Mouse (Mus musculus) 3T3-L1 (cell line): ENCODE data around the gene Kcnb1.

ENCODE experiments used
- DNase-seq: peaks from one replicate; pipeline ENCODE4 v3.0.0-alpha.2; 2015; ENCODE audit warnings: low read depth, low spot score

The Kcnb1 gene

DNA sequence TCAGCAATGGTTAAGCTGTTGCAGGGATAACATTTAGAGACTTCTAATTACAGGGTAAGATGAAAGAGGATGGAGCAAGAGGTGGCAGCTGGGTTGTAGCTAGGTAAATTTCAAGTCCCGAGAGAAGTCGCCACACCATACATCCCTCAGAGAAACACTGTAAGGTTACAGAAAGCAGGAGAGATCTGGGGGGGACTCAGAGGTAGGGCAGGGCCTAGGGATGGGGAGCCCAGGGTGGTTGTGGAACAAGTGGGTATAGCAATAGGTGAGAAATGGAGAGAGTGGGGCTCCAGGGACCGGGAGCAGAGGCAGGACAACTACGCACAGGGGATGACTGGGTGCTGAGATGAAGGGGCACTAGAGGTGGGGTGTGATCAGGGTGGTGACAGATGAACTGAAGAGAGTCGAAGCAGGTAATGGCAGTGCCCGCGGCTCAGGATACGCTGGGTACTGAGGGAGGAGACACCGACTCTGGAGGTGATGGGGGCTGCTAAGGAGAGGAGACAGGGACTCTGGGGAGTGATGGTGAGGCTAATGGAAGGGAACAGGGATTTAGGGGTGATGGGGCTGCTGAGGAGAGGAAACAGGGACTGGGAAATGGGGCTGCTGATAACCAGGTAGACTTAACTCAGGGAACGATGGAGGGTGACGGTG lies 128.4 kb downstream of the Kcnb1 start:
- peak; percentile 24 for DNase-seq

DNA sequence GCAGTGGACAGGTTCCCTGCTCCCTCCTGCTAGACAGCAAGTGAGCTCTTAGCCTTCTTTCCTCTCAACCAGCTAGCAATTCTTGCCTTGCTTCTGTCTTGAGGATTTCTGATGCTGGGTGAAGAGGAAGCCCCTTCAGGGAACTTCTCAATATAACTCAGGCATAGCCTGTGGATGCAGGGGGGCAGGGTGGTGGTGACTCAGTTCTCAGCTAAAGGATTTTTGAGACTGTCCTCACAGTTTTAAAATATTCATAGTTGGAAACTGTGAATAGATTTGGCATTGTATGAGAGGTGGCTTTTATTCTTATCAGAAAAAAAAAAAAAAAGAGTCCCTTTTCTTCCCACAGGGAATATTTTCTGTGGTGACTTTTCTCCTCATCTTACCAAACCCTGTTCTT lies 129.2 kb downstream of the Kcnb1 start:
- no peak for DNase-seq

DNA sequence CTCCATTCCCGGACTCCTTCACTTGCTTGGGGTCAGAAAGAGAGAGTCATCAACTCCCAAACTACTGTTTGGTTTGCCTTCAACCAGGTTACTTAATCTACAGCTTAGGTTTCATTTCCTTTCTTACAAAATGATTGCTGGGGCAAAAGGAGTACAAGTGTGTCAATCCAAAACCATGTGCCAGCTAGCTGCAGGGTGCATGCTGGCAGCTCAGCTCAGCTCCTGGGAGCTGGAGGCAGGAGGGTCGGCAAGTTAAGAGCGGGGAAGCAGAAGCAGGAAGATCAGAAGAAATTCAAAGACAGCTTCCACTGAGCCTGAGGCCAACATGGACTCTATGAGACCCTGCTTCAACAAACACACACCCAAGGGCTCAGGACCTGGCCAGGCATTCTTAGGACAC lies 129.6 kb downstream of the Kcnb1 start:
- no peak for DNase-seq

DNA sequence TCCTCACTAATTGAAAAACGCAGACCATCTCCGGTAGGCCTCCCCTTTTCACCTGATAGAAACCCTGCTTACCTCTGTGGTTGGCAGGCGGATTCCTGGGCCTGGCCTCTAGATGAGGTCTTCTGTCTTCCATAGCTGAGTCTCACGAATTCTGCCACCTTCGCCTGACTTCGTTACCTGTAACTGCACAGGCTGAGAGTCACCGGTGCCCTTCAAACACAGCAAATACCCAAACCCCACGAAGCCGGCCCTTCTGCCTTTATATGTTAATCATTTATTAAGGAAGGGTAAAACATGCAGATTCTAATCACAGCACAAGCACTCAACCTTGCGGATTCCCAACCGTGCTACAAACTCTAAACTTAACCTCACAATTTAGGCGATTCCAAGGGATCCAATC lies 130.0 kb downstream of the Kcnb1 start:
- no peak for DNase-seq

DNA sequence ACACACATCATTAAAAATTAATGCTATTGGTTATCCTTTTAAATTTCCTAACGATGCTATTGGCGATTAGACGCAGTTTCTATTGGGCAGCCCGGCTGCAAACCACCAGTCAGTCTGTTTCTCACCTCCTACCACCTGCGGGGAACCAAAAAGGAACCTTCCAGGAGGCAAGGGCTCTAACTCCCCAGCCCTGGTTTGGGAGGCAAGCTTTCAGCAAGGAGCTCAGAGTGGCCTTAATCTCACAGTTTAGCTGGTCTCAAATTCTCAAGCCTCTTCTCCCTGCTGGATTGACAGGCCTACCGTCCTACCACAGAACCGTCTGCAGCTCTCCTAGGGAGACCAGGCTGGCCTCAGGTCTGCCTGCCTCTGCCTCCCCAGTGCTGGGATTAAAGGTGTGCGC lies 130.4 kb downstream of the Kcnb1 start:
- no peak for DNase-seq

DNA sequence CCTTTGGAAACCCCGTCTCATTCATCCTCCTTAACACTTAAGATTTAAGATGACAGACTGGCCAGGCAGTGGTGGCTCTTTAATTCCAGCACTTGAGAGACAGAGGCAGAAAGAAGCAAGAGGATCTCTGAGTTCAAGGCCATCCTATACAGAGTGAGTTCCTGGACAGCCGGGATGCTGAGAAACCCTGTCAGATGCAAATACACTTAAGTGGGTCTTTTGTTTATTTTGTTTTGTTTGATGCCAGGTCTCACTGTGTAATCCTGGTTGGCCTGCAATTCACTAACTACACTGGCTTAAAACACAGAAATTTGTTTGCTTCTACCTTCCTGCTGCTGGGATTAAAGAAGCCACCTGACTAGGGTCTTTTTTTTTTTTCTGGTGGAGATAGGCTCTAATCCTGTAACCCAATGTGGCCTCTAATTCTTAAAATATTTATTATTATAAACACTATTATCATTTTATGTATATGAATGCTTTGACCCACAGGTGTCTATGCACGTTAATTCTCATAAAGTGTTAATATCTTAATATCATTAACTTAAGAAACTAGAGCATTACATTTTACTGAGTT lies 131.1 kb downstream of the Kcnb1 start:
- no peak for DNase-seq

DNA sequence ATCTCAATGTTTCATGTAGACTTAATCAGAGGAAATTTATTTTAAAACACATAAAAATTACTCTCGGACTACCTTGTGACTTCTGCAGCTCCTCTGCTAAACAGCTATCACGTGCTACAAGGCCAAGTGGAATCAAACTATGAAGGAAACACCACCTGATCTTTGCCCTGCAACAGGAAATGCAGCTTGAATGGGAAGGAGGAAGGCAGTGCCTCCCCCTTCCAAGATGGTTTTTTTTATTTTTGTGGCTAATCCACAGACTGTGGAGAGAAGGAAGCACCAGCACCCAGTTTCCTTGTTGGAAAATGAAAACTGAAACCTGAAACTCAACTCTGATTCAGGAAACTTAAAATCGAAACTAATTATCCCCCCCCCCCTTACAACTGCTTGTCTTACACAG lies 131.8 kb downstream of the Kcnb1 start:
- DNase-seq = no peak

DNA sequence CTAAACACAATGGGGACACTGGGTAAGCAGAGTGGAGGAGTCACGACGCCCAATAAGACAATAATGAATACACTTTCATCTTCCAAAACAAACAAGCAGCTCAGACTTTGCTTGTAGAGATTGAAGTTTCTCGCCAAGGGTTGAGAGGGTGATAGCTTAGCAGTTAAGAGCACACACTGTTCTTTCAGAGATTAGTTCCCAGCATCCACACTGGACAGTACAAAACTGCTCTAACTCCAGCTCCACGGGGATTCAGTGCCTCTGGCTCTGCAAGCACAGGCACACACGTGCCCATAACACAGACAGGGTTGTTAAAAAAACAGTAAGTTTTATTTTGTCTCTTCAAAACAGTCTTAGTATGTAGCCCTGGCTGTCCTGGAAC lies 133.0 kb downstream of the Kcnb1 start:
- DNase-seq = no peak

DNA sequence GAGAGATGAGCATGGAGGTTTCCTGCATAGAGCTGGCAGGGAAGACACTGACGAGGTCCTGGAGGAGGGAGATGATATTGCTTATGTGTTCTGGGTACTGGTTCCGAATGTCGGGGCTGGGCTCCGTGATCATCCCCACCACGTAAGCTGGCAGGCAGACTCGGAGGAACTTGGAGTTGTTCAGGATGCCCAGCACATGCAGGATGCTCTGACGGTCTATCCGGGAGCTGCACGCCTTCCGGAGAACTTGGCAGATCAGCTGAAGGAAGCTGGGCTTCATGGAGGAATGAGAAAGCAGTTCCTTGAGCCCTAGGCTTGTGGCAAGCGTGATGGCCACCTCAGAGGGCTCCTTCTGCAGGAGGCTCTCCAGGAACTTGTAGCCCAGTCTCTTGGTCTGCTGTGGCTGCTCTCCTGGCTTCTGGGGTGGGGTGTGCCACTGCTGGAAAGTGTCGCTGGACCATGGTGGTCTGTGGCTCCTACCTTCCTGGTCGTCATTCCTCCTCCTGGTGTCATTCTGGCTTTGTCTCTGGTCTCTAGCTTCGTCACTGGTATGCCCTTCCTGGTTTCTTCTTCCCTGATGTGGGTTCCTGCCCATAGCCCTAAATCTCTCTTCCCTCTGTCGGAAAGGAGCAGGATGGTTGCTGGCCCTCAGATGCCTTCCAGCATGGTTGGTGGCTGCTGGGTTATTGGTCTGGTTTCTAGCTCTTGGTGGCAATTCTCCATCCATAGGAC lies 133.6 kb downstream of the Kcnb1 start:
- no peak for DNase-seq

DNA sequence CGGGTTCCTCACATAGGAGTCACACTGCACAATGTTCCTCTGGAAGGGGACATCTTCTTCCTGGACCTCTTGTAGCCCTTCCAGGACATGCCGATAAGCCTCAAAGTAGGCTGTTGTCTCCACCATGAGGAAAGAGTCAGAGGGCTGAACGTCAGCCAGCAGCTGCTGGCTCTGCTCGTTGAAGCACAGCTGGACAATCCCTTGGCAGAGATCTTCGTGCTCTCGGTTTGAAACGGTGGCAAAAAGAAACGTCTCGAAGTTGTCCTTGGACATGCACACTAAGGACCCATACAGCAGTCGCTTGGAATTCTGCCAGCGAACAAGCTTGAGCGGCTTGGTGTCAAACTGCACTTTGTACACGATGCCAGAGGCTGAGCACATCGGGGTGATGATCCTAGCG lies 134.6 kb downstream of the Kcnb1 start:
- no peak for DNase-seq

DNA sequence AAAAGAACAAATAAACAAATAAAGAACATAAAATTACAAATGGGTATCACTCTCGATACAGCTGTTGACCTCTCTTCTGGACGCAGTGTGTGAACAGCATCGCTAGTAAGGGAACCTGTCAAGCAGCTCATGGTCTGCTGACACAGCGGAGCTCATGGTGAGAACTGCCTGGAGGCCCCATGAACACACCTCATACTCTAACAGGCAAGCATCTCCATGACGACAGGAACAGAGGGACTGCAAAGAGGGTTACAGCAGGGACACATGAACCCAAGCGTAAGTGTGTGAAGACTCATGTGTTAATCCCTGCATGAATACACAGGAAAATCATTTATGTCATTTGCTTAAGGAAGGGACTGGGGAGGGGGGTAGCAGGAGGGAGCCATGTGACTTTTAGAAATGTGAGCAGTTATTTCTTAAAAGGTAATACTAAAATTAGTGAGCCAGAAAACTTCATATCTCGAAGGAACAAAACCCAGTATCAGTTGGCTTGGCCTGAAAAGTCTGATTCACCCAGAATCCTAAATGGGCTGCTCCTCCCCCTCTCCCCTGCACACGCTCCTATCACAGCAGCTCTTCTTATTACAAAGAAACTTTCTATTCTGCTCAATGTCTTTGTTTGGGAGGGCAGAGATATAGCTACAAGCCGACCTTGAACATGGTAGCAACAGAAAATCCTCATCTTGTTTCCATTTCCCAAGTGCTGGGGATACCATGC lies 136.7 kb downstream of the Kcnb1 start:
- DNase-seq = no peak

DNA sequence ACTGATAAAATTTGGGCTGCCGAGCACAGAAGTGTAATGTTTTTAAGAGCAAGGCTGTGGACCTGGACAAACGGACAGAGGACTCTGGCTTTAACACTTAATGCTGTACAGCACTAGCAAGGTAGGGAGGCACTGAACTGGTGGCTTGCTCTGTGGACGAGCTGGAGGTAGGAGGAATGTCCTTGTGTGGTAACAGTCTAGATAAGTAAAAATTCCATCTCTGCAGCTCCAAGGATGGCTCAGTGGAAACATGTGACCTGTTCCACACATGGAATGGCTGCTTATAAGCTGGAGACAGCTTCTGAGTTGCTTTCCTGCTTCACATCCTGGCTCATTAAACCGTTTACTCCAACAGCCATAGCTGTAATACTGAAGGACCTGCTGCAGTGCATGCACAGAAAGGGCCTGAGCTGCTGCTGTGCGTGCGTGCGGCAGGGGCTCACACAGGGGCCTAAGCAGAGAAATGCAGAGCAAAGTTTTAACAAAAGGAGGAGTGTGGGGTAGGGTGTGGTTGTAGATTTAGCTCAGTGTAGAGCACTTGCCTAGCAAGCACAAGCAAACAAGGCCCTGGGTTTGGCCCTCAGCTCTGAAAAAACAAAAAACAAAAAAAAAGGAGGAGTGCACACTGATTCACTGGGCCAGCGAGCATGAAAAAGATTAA lies 141.1 kb downstream of the Kcnb1 start:
- DNase-seq = no peak

DNA sequence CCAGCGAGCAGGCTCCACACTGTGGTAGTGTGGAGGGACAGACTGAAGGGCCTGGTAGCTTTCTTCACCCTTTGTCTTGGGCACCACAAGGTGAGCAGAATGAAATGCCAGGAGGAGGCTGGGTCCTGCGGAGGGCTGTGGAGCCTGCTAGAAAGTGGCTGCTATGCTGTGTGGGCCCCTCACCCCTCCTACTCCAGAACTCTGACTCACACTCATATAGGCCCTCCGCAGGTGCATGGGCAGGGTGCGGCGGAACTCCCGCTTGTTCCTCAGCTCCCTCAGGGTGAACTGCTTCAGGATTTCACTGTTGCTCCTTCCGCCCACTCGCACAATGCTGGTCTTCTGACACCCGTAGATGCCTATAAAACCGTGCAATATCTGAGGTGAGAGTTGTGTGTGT lies 141.7 kb downstream of the Kcnb1 start:
- DNase-seq = no peak
